Mouse (Mus musculus): ENCODE data around the gene Grifin. TPM values are rescaled to one million over a fixed set of nuclear protein-coding genes. Genes with fewer than 3 reads are reported as not detected.

Gene Grifin
- total RNA-seq, 2 experiments from 2014 or later = not detected

DNA sequence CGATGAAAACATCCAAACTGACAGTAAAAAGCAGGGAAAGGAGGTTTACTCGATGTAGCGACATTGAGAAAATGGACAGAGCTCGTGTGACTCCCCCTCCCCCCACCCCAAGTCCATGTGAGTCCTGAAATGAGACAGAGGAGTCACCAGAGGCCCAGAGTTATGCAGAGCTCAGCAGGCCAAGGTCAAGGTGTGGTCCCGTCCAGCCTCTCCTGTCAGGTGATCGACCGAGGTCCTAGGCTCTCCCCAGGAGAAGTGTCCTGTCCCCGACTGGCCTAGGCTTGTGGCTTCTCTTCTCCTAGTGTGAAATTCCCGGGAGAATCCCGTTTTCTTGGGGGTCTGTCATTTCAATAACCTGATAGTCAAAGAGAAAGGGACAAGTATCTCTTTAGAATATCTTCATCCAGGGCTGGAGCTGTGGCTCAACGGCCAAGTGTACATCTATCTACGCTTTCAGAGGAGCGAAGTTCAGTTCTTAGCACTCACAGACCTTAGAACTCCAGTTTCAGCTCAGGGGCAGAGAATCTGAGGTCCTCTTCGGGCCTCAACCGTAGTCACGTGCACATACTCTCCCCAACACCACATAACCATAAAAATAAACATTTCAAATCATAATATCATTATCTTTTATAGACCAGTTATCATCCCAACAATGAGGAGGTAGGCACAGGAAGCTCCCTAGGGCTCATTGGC lies 24.4 kb upstream of the Grifin start:
- DNase-seq (ENCODE audit: low spot score in 2 of 2) = no peak

GRCm38 (mm10) chr5:140583732-140584368 lies 19.0 kb upstream of the Grifin start:
- DNase-seq (ENCODE audit: low spot score in 2 of 2) = no peak

GRCm38 (mm10) chr5:140582995-140583731 lies 18.3 kb upstream of the Grifin start:
- DNase-seq (ENCODE audit: low spot score in 2 of 2) = no peak

GRCm38 (mm10) chr5:140581569-140581968 lies 16.7 kb upstream of the Grifin start:
- DNase-seq (ENCODE audit: low spot score in 2 of 2) = no peak

GRCm38 (mm10) chr5:140579771-140580170 lies 14.9 kb upstream of the Grifin start:
- DNase-seq (ENCODE audit: low spot score in 2 of 2) = no peak

DNA sequence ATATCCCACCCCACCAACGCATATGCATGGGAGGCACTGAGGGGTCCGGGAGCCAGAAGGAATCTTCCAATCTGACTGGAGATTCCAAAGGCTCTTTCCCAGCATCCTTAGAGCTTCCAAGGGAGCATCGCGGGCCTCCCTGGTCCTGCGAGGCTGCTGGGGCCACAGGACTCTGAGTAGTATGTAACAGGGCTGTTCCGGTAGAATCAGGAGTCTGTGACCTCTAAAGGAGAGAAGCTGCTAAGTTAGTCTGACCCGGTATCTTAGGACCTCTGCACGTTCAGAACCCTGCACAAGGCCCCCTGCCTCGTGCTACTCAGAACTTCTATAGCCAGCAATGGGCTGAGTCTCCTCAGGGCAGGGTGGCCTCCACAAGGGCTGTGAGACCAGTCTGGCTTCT lies 14.3 kb upstream of the Grifin start:
- no peak for DNase-seq (ENCODE audit: low spot score in 2 of 2)

GRCm38 (mm10) chr5:140575381-140575866 lies 10.6 kb upstream of the Grifin start:
- DNase-seq (ENCODE audit: low spot score in 2 of 2) = no peak

DNA sequence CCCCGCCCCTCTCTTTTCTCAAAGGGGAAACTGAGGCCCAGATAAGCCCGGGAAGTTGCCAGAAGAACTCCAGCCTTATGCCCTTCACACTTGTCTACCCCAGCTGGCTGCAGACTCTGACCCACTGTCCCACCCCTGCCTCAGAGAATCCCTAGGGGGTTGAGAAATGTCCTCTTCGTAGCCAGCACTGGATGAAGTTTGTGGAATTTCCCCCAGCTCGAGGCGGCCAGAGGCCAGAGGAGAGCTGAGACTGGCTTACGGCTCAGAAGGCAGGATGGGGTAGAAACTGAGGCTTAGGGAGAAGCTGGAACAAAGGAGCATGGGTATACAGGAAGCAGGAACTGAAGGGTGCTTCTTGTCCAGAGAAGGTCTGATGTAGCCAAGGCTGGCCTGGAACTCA lies 7.7 kb upstream of the Grifin start:
- DNase-seq (ENCODE audit: low spot score in 2 of 2) = no peak

- DNase-seq (ENCODE audit: low spot score in 2 of 2) = peak; percentile 46 to 71
Measured at GRCm38 (mm10) chr5:140571673-140572072, 6.8 kb upstream of the Grifin start.

DNA sequence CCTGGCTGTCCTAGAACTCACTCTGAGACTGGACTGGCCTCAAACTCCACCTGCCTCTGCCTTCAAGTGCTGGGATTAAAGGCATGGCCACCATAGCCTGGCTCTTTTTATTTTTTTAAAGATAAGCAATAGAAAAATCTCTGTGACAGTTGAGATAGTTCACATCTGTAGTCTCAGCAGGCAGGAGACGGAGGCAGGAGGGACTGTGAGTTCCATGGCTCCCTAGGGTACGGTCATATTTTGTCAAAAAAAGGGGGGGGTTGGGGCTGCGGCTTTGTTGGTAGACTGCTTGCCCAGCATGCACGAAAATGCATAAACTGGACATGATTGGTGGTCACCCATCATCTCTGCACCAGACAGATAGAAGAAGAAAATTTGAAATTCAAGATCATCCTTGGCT lies 6.3 kb upstream of the Grifin start:
- no peak for DNase-seq (ENCODE audit: low spot score in 2 of 2)

DNA sequence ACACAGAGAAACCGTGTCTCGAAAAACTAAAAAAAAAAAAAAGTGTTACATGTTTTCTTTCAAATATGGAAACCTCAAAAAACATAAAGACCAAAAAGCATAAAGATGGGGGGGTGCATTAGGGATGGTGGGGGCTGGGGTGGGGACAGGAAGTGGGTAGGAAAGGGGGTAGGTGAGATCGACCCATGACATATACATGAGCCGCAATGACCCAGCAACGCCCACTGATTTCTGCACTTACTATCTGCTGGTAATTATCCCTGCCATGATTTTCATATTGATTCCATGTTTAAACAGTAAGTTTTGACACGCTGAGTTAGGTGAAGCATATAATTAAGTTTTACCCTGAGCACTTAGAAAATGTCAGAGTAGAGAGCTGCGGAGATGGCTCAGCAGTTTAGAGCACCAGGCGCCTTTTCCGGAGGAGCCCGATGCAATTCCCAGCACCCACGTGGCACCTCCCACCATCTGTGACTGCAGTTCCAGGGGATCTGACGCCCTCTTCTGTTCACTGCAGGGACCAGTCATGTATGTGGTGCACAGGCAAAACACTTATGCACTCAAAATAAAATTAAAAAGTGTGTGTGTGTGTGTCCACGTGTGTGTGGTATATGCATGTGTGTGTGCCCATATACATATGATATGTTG lies 5.5 kb upstream of the Grifin start:
- DNase-seq (ENCODE audit: low spot score in 2 of 2) = no peak

DNA sequence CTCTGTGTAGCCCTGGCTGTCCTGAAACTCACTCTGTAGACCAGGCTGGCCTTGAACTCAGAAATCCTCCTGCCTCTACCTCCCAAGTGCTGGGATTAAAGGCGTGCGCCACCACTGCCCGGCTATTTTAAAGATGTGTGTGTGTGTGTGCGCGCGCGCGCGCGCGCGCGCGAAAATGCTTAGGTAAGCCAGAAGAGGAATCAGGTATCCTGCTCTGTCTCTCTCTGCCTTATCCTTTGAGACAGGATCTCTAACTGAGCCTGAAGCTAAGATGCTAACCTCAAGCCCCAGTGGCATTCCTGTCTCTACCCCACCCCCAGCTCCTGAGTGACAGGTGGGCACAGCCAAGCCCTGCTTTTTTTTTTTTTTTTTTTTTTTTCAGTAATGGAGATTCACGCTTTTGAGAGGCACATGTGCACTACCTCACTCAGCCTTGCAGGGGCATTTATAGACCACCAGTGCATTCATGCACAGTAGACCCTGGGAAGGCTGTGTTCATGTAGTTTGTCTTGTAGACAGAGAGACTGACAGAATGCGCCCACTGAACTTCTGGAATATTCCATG lies 4.2 kb upstream of the Grifin start:
- no peak for DNase-seq (ENCODE audit: low spot score in 2 of 2)

DNA sequence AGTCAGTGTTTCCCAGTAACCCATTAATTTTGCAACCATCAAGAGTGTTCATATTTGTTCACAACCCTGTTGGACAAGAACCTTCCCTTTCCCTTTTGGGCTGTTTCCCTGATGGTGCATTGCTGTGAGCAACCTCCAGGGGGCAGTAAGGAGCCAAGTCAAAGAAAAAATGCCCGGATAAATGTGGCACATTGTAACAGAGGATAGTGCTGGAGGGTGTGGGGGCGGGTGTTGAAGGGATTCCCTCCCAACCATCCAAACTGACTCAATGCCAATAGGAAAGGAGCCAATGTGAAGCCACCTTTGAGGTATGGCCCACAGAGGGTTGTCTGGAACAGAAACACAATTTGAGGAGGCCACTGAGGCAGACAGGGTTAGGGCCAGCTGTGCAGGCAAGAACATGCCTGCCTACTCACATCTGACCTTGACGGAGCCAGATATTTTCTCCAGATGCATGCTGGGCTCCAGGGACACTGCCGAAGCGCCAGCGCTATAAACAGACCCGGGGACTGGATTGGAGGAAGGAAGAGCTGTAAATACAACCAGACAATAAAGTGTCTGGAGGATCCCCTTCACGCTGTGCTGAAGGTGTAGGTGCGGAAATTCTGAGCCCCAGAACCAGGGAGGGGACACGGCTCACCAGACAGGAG lies 3.6 kb upstream of the Grifin start:
- DNase-seq (ENCODE audit: low spot score in 2 of 2) = peak; percentile 59 to 64

DNA sequence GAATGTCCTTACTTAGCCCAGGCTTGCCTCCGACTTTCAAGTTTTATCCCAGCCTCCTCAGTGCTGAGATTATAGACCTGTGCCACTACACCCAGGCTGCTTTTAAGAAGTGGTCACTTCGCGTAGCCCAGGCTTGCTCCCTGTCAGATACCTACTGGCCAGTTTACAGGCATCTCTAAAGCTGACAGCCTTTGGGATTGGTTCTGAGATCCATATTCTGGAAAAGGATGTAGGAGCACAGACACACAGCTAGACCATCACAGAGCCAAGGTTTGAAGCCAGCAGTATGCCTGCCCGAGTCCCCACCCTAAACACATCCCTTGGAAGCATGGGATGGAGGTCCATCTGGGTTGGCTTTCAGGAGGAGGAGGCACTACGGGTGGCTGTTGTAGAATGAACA lies 2.9 kb upstream of the Grifin start:
- DNase-seq (ENCODE audit: low spot score in 2 of 2) = no peak

- DNase-seq (ENCODE audit: low spot score in 2 of 2) = peak in 1 of 2 experiments; percentile 35
Measured at GRCm38 (mm10) chr5:140567321-140567720, 2.5 kb upstream of the Grifin start.

GRCm38 (mm10) chr5:140566271-140566670 lies 1.4 kb upstream of the Grifin start:
- no peak for DNase-seq (ENCODE audit: low spot score in 2 of 2)

- DNase-seq (ENCODE audit: low spot score in 2 of 2) = peak; percentile 47 to 67
Measured at GRCm38 (mm10) chr5:140565856-140566255, 985 bp upstream of the Grifin start.

DNA sequence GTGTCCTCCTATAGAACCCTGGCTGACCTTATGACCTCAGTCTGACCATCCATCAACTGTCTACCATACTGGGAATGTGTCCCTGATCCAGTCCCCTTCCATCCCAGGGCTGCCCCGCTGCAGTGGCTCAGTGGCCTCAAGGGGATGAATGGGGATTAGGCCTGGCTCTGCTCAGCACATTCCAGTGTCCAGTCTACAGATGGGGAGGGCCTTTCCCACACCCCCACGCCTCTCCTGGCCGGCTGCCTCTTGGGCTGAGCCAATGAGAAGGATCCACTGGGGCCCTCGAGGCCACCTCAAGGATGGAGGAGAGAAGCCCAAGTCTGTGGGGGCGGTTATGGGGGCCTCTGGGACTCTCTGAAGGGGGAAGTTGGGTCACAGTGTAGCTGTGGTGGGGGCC lies 580 bp upstream of the Grifin start:
- peak; percentile 44 to 61 for DNase-seq (ENCODE audit: low spot score in 2 of 2)

GRCm38 (mm10) chr5:140562601-140563000 lies 2.3 kb downstream of the Grifin start:
- no peak for DNase-seq (ENCODE audit: low spot score in 2 of 2)

GRCm38 (mm10) chr5:140556859-140557258 lies 8.0 kb downstream of the Grifin start:
- no peak for DNase-seq (ENCODE audit: low spot score in 2 of 2)

- DNase-seq (ENCODE audit: low spot score in 2 of 2) = no peak
Measured at GRCm38 (mm10) chr5:140553719-140554118, 11.2 kb downstream of the Grifin start.

Data from layer of hippocampus, postnatal 14 days (tissue).